Mouse (Mus musculus): ENCODE results near the gene Tbl2. TPM values are rescaled to one million over a fixed set of nuclear protein-coding genes. Genes with fewer than 3 reads are reported as not detected.
A peak's percentile ranks its signal among the peaks of the same experiment; 100 is the strongest.

Gene Tbl2
- polyA plus RNA-seq, 1 experiment from 2014 or later, result 21.9 TPM

- Histone ChIP-seq H3K4me3 (ENCODE audit: low read depth, low read length) (no peak overlapping the region), H3K9ac (ENCODE audit: low read depth, low read length) (no peak overlapping the region), H3K4me2 (replicated peaks; ENCODE audit: low read depth, low read length) (no peak overlapping the region), H3K27ac (ENCODE audit: low read depth, low read length) (no peak overlapping the region), H3K4me1 (replicated peaks; ENCODE audit: control insufficient read depth, insufficient read depth, low read length) (no peaks in the 10 kb centered on the region), H3K36me3 (ENCODE audit: control insufficient read depth, insufficient read depth, low read length) (peaks cover 16% of the 10 kb centered on the region; the same call in 1 of the 2 replicates), H3K9me3 (ENCODE audit: control insufficient read depth, low read length) (no peaks in the 10 kb centered on the region), H3K27me3 (ENCODE audit: control insufficient read depth, insufficient read depth, low read length) (no peaks in the 10 kb centered on the region)
- no peak for DNase-seq (ENCODE audit: low spot score)
- ATAC-seq (ENCODE audit: low FRiP score), result no peak
These were observed 25.6 kb downstream of the Tbl2 start for GRCm38 (mm10) chr5:135175086-135175485.

DNA sequence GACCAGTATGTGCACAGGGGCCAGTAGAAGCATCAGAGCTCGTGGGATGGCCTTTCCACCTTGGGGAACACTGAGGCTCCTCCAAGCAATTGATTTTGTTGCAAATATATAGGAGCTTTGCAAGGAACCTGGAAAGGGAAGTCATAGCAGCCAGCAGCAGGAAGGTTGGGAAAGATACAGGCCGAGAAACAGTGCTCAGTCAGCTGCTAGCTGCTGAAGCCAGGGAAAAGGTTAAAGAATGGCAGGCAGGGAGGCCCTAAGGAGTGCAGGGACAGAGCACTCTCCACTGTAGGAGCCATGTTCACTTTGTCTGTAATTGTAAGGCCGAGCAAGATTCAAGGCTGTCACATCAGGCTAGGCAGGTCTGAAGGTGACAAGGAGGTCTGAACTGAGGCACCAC lies 29.1 kb downstream of the Tbl2 start:
- no peak overlapping the region for H3K9ac ChIP-seq (ENCODE audit: low read depth, low read length)
- H3K36me3 ChIP-seq (ENCODE audit: control insufficient read depth, insufficient read depth, low read length), result peaks cover 9% of the 10 kb centered on the region; the same call in 1 of the 2 replicates
- no peak overlapping the region for H3K27ac ChIP-seq (ENCODE audit: low read depth, low read length)
- H3K27me3 ChIP-seq (ENCODE audit: control insufficient read depth, insufficient read depth, low read length), result no peaks in the 10 kb centered on the region
- H3K4me1 ChIP-seq (replicated peaks; ENCODE audit: control insufficient read depth, insufficient read depth, low read length), result no peaks in the 10 kb centered on the region
- no peaks in the 10 kb centered on the region for H3K9me3 ChIP-seq (ENCODE audit: control insufficient read depth, low read length)
- no peak overlapping the region for H3K4me3 ChIP-seq (ENCODE audit: low read depth, low read length)
- DNase-seq (ENCODE audit: low spot score), result no peak
- ATAC-seq (ENCODE audit: low FRiP score), result no peak
- WGBS, result 80% methylated on average over 3 of the region's 3 CpGs
- H3K4me2 ChIP-seq (replicated peaks; ENCODE audit: low read depth, low read length), result no peak overlapping the region

- no peak for DNase-seq (ENCODE audit: low spot score)
- no peak overlapping the region for H3K4me3 ChIP-seq (ENCODE audit: low read depth, low read length)
- ATAC-seq (ENCODE audit: low FRiP score), result no peak
- no peak overlapping the region for H3K27ac ChIP-seq (ENCODE audit: low read depth, low read length)
- no peaks in the 10 kb centered on the region for H3K27me3 ChIP-seq (ENCODE audit: control insufficient read depth, insufficient read depth, low read length)
- H3K9me3 ChIP-seq (ENCODE audit: control insufficient read depth, low read length), result no peaks in the 10 kb centered on the region
- no peak overlapping the region for H3K9ac ChIP-seq (ENCODE audit: low read depth, low read length)
- H3K36me3 ChIP-seq (ENCODE audit: control insufficient read depth, insufficient read depth, low read length), result peaks cover 9% of the 10 kb centered on the region; the same call in 1 of the 2 replicates
- no peak overlapping the region for H3K4me2 ChIP-seq (replicated peaks; ENCODE audit: low read depth, low read length)
- 89% methylated on average over 4 of the region's 4 CpGs for WGBS
- H3K4me1 ChIP-seq (replicated peaks; ENCODE audit: control insufficient read depth, insufficient read depth, low read length), result no peaks in the 10 kb centered on the region
These were observed 29.5 kb downstream of the Tbl2 start for GRCm38 (mm10) chr5:135178996-135179395.

DNA sequence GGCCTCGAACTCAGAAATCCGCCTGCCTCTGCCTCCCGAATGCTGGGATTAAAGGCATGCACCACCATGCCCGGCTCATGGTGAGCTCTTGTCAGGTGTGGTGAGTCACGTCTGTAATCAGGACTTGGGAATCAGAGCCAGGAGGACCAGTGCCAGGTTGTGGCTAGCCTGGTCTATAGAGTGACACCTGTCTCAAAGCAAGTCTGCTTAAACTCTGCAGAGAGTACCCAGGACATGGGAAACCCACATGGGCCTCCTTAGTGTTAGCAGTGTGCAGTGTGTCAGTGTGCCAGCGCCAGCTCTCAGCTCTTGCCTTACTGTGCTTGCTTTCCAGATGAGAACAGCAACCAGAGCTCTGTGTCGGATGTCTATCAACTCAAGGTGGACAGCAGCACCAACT lies 30.2 kb downstream of the Tbl2 start:
- WGBS, result 89% methylated on average over 6 of the region's 7 CpGs
- Histone ChIP-seq H3K9me3 (ENCODE audit: control insufficient read depth, low read length) (no peaks in the 10 kb centered on the region), H3K36me3 (ENCODE audit: control insufficient read depth, insufficient read depth, low read length) (peaks cover 9% of the 10 kb centered on the region; the same call in 1 of the 2 replicates), H3K4me1 (replicated peaks; ENCODE audit: control insufficient read depth, insufficient read depth, low read length) (no peaks in the 10 kb centered on the region), H3K27me3 (ENCODE audit: control insufficient read depth, insufficient read depth, low read length) (no peaks in the 10 kb centered on the region), H3K27ac (ENCODE audit: low read depth, low read length) (no peak overlapping the region), H3K4me3 (ENCODE audit: low read depth, low read length) (no peak overlapping the region), H3K4me2 (replicated peaks; ENCODE audit: low read depth, low read length) (no peak overlapping the region), H3K9ac (ENCODE audit: low read depth, low read length) (no peak overlapping the region)
- DNase-seq (ENCODE audit: low spot score) (no peak), ATAC-seq (ENCODE audit: low FRiP score) (no peak)

DNA sequence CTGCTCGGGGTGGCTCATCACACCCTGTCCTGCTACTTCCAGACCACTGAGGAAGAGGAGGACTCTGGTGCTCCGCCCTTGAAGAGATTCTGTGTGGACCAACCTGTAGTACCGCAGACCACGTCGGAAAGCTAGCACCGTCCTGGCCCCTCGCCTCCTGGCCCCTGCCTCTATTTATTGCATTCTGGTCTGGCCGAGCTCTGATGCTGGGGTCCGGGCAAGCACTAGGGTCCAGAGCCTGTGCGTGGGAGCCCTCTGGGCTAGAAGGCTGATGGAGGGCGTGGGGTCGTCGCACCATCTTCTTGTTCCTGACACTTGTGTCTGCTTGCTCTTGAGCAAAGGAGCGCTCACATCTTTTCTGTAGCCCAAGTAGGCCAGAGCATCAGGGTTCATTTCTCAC lies 31.3 kb downstream of the Tbl2 start:
- DNase-seq (ENCODE audit: low spot score) (no peak), ATAC-seq (ENCODE audit: low FRiP score) (no peak)
- H3K4me3 ChIP-seq (ENCODE audit: low read depth, low read length), result no peak overlapping the region
- no peaks in the 10 kb centered on the region for H3K9me3 ChIP-seq (ENCODE audit: control insufficient read depth, low read length)
- H3K27ac ChIP-seq (ENCODE audit: low read depth, low read length), result no peak overlapping the region
- WGBS, result 94% methylated on average over 14 of the region's 14 CpGs
- no peak overlapping the region for H3K9ac ChIP-seq (ENCODE audit: low read depth, low read length)
- peaks cover 9% of the 10 kb centered on the region; the same call in 1 of the 2 replicates for H3K36me3 ChIP-seq (ENCODE audit: control insufficient read depth, insufficient read depth, low read length)
- H3K4me1 ChIP-seq (replicated peaks; ENCODE audit: control insufficient read depth, insufficient read depth, low read length), result no peaks in the 10 kb centered on the region
- H3K27me3 ChIP-seq (ENCODE audit: control insufficient read depth, insufficient read depth, low read length), result no peaks in the 10 kb centered on the region
- no peak overlapping the region for H3K4me2 ChIP-seq (replicated peaks; ENCODE audit: low read depth, low read length)

DNA sequence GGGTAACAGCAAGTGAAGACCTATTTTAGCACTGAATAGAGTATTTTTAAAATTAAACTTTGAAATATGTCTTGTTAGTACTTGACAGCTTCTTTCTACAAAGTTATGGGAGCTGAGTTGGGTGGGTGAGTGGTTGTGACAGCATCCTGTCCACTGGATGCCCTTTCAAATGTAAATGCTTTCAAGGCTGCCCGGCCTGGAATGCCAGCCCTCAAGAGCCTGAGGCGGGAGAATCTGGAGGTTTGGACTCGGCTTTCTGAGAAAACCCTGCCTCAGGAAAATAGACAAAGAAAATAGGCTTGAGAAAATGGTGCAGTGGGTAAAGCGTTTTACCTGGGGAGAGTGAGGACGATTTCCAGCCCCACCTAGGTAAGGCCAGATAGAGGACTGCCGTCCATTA lies 32.3 kb downstream of the Tbl2 start:
- DNase-seq (ENCODE audit: low spot score) (no peak), ATAC-seq (ENCODE audit: low FRiP score) (no peak)
- Histone ChIP-seq H3K4me3 (ENCODE audit: low read depth, low read length) (no peak overlapping the region), H3K9ac (ENCODE audit: low read depth, low read length) (no peak overlapping the region), H3K27me3 (ENCODE audit: control insufficient read depth, insufficient read depth, low read length) (no peaks in the 10 kb centered on the region), H3K4me1 (replicated peaks; ENCODE audit: control insufficient read depth, insufficient read depth, low read length) (no peaks in the 10 kb centered on the region), H3K4me2 (replicated peaks; ENCODE audit: low read depth, low read length) (no peak overlapping the region), H3K36me3 (ENCODE audit: control insufficient read depth, insufficient read depth, low read length) (peaks cover 9% of the 10 kb centered on the region; the same call in 1 of the 2 replicates), H3K27ac (ENCODE audit: low read depth, low read length) (no peak overlapping the region), H3K9me3 (ENCODE audit: control insufficient read depth, low read length) (no peaks in the 10 kb centered on the region)
- 66% methylated on average over 6 of the region's 6 CpGs for WGBS

- Histone ChIP-seq H3K27me3 (ENCODE audit: control insufficient read depth, insufficient read depth, low read length) (no peaks in the 10 kb centered on the region), H3K4me2 (replicated peaks; ENCODE audit: low read depth, low read length) (no peak overlapping the region), H3K9me3 (ENCODE audit: control insufficient read depth, low read length) (no peaks in the 10 kb centered on the region), H3K4me3 (ENCODE audit: low read depth, low read length) (no peak overlapping the region), H3K4me1 (replicated peaks; ENCODE audit: control insufficient read depth, insufficient read depth, low read length) (no peaks in the 10 kb centered on the region), H3K9ac (ENCODE audit: low read depth, low read length) (no peak overlapping the region), H3K27ac (ENCODE audit: low read depth, low read length) (no peak overlapping the region), H3K36me3 (ENCODE audit: control insufficient read depth, insufficient read depth, low read length) (peaks cover 7% of the 10 kb centered on the region; the same call in 1 of the 2 replicates)
- DNase-seq (ENCODE audit: low spot score), result no peak
- 56% methylated on average over 8 of the region's 8 CpGs for WGBS
- ATAC-seq (ENCODE audit: low FRiP score), result no peak
These were observed 33.8 kb downstream of the Tbl2 start for GRCm38 (mm10) chr5:135183131-135183861.

GRCm38 (mm10) chr5:135185016-135185415 lies 35.6 kb downstream of the Tbl2 start:
- H3K27ac ChIP-seq (ENCODE audit: low read depth, low read length), result no peak overlapping the region
- 0 out of 2 replicates have a peak, but pooled peaks cover 2% of the 10 kb centered on the region for H3K36me3 ChIP-seq (ENCODE audit: control insufficient read depth, insufficient read depth, low read length)
- H3K9me3 ChIP-seq (ENCODE audit: control insufficient read depth, low read length), result no peaks in the 10 kb centered on the region
- DNase-seq (ENCODE audit: low spot score) (no peak), ATAC-seq (ENCODE audit: low FRiP score) (no peak)
- H3K27me3 ChIP-seq (ENCODE audit: control insufficient read depth, insufficient read depth, low read length), result no peaks in the 10 kb centered on the region
- 100% methylated on average over 3 of the region's 3 CpGs for WGBS
- H3K4me1 ChIP-seq (replicated peaks; ENCODE audit: control insufficient read depth, insufficient read depth, low read length), result peaks cover 8% of the 10 kb centered on the region; the same call in 1 of the 2 replicates
- no peak overlapping the region for H3K4me2 ChIP-seq (replicated peaks; ENCODE audit: low read depth, low read length)
- no peak overlapping the region for H3K4me3 ChIP-seq (ENCODE audit: low read depth, low read length)
- H3K9ac ChIP-seq (ENCODE audit: low read depth, low read length), result no peak overlapping the region

GRCm38 (mm10) chr5:135185596-135185995 lies 36.1 kb downstream of the Tbl2 start:
- Histone ChIP-seq H3K9ac (ENCODE audit: low read depth, low read length) (no peak overlapping the region), H3K27ac (ENCODE audit: low read depth, low read length) (no peak overlapping the region), H3K4me1 (replicated peaks; ENCODE audit: control insufficient read depth, insufficient read depth, low read length) (peaks cover 8% of the 10 kb centered on the region; the same call in 1 of the 2 replicates), H3K4me2 (replicated peaks; ENCODE audit: low read depth, low read length) (no peak overlapping the region), H3K4me3 (ENCODE audit: low read depth, low read length) (no peak overlapping the region), H3K9me3 (ENCODE audit: control insufficient read depth, low read length) (no peaks in the 10 kb centered on the region), H3K36me3 (ENCODE audit: control insufficient read depth, insufficient read depth, low read length) (0 out of 2 replicates have a peak, but pooled peaks cover 2% of the 10 kb centered on the region), H3K27me3 (ENCODE audit: control insufficient read depth, insufficient read depth, low read length) (no peaks in the 10 kb centered on the region)
- DNase-seq (ENCODE audit: low spot score), result peak; percentile 37
- ATAC-seq (ENCODE audit: low FRiP score), result no peak
- WGBS, result 36% methylated on average over 3 of the region's 3 CpGs
